Mouse (Mus musculus) frontal cortex, adult (tissue): ENCODE measurements at regions not wholly inside any gene's neighbourhood (a gene's known extent, or its start where the extent isn't known, plus 50 kb on each side); places are given as distances from the start of the nearest gene placed in this dataset.
"Not testable (repeated sequence)": the region's sequence is repeated elsewhere in the genome, so short reads cannot be mapped to it uniquely, and the experiment has no call there.

Experiments
- ATAC-seq: cut with Nextera tagmentation; 2 replicates; pipeline ENCODE4 v1.9.2; 2017; ENCODE audit warnings: mild to moderate bottlenecking, moderate library complexity, mixed read lengths; ENCODE audit not compliant: low TSS enrichment

GRCm38 (mm10) chr12:114009391-114009790, 465.7 kb downstream of the Adam6a start:
- ATAC-seq = no peak

GRCm38 (mm10) chr12:114012860-114013259, 469.2 kb downstream of the Adam6a start:
- not testable (repeated sequence) for ATAC-seq

GRCm38 (mm10) chr12:114037011-114037410, 493.3 kb downstream of the Adam6a start:
- not testable (repeated sequence) for ATAC-seq

GRCm38 (mm10) chr12:114047991-114048390, 504.3 kb downstream of the Adam6a start:
- not testable (repeated sequence) for ATAC-seq

- no peak for ATAC-seq
These were observed 509.6 kb downstream of the Adam6a start for GRCm38 (mm10) chr12:114053341-114053740.

GRCm38 (mm10) chr12:114059615-114060014, 515.9 kb downstream of the Adam6a start:
- ATAC-seq = no peak

GRCm38 (mm10) chr12:114067166-114067565, 523.5 kb downstream of the Adam6a start:
- ATAC-seq = no peak

GRCm38 (mm10) chr12:114108731-114109130, 565.0 kb downstream of the Adam6a start:
- ATAC-seq = not testable (repeated sequence)

- ATAC-seq = no peak
These were observed 591.2 kb downstream of the Adam6a start for GRCm38 (mm10) chr12:114134897-114135296.

GRCm38 (mm10) chr12:114148779-114149178, 605.1 kb downstream of the Adam6a start:
- no peak for ATAC-seq

GRCm38 (mm10) chr12:114172305-114172704, 628.6 kb downstream of the Adam6a start:
- ATAC-seq = no peak

GRCm38 (mm10) chr12:114199521-114199920, 655.8 kb downstream of the Adam6a start:
- no peak for ATAC-seq

- ATAC-seq = no peak
These were observed 678.8 kb downstream of the Adam6a start for GRCm38 (mm10) chr12:114222541-114222940.
